Mouse (Mus musculus) midbrain, postnatal 0 days (tissue): ENCODE measurements around the gene Olfr301. TPM values are rescaled to one million over a fixed set of nuclear protein-coding genes. Genes with fewer than 3 reads are reported as not detected.

Experiments
- ATAC-seq: fragments of 200-750 bp; cut with Nextera tagmentation; 2 replicates; pipeline ENCODE4 v1.8.0; 2017; ENCODE audit warnings: moderate number of reproducible peaks, mild to moderate bottlenecking, moderate TSS enrichment, moderate library complexity; ENCODE audit not compliant: low FRiP score
- DNase-seq: peaks from one replicate; pipeline ENCODE4 v3.0.0-alpha.2; 2015; ENCODE audit warnings: low spot score
- H3K27ac ChIP-seq: fragments of 300-500 bp; sonication (generic); 2 replicates; pipeline ENCODE4 v1.5.1; 2014; ENCODE audit warnings: low read depth, mild to moderate bottlenecking, low read length, mixed read lengths
- H3K27me3 ChIP-seq: fragments of 300-500 bp; sonication (generic); 2 replicates; pipeline ENCODE4 v1.6.1; 2014; ENCODE audit warnings: low read length, control low read depth, mixed read lengths; ENCODE audit not compliant: insufficient read depth
- H3K36me3 ChIP-seq: fragments of 300-500 bp; sonication (generic); 2 replicates; pipeline ENCODE4 v1.6.1; 2014; ENCODE audit warnings: low read length, control low read depth, mixed read lengths; ENCODE audit not compliant: insufficient read depth
- H3K4me1 ChIP-seq: fragments of 300-500 bp; sonication (generic); 2 replicates; pipeline ENCODE4 v1.6.1; 2014; ENCODE audit warnings: mild to moderate bottlenecking, control low read depth, antibody characterized with exemption, low read length, mixed read lengths; ENCODE audit not compliant: insufficient read depth
- H3K4me2 ChIP-seq: fragments of 300-500 bp; sonication (generic); 2 replicates; pipeline ENCODE4 v1.6.1; 2014; ENCODE audit warnings: low read depth, mild to moderate bottlenecking, low read length, mixed read lengths; ENCODE audit not compliant: poor library complexity, severe bottlenecking
- H3K4me3 ChIP-seq: fragments of 300-500 bp; sonication (generic); 2 replicates; pipeline ENCODE4 v1.5.1; 2014; ENCODE audit warnings: low read depth, mild to moderate bottlenecking, low read length, moderate library complexity
- H3K9ac ChIP-seq: fragments of 300-500 bp; sonication (generic); replicated peaks from 2 replicates; pipeline ENCODE4 v1.6.1; 2014; ENCODE audit warnings: mild to moderate bottlenecking, low read length, moderate library complexity, mixed read lengths; ENCODE audit not compliant: poor library complexity, severe bottlenecking
- H3K9me3 ChIP-seq: fragments of 300-500 bp; sonication (generic); 2 replicates; pipeline ENCODE4 v1.6.1; 2016; ENCODE audit warnings: low read length, control low read depth
- CTCF ChIP-seq: IDR thresholded peaks from 2 replicates; pipeline ENCODE4 v1.5.1; 2016; ENCODE audit warnings: antibody characterized with exemption, mild to moderate bottlenecking
- WGBS: fragments of 180-500 bp; shearing (Covaris S2); extraction: QIAGEN DNeasy Blood & Tissue Kit; methylation state at CpG from one replicate; pipeline ENCODE4 v1.1.7; 2014; 5-methylcytosine and 5-hydroxymethylcytosine counted together
- polyA plus RNA-seq: library from polyadenylated mRNA; unstranded; fragments of >200 nt; fragmentation: Nextera tagmentation; extraction: Ambion mirVana; gene quantifications from 2 replicates; pipeline ENCODE4 v1.2.1, GENCODE M21; 2015
- total RNA-seq: library from RNA; depleted of rRNA; stranded (reverse); fragments of >200 nt; gene quantifications from 2 replicates; pipeline ENCODE4 v1.2.3, GENCODE M21; 2014; rRNA removed

The Olfr301 gene
- total RNA-seq (not detected in 2 replicates), polyA plus RNA-seq (not detected in 2 replicates)

DNA sequence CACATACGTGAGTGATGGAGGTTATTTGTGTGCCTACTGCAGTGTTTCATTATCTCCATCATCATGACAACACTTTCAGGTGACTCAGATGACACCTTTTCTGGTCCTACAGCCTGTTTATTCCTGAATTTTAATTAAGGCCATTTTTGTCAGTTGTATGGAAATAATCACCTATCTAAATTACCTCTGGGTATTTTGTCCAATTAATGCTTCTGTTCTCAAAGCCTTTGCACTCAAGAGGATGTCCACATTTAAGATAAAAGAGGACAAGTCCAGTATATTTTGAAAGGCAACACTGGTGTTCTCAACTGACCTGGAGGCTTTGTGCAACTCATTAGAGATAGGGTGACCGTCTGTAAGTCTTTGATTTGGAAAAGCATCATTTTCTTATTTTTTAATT lies at the start of gene Olfr301:
Gene Olfr301 (plus strand): TSS at position 301 of the 400 bp plus-strand sequence.
- DNase-seq (no peak), ATAC-seq (no peak)
- Histone ChIP-seq H3K27me3 (no peaks in the 10 kb centered on the region), H3K9ac (no peak within 1 kb of the TSS), H3K36me3 (no peaks in the 10 kb centered on the region), H3K4me3 (no peak within 1 kb of the TSS), H3K9me3 (no peaks in the 10 kb centered on the region), H3K4me2 (no peak within 1 kb of the TSS), H3K4me1 (no peaks in the 10 kb centered on the region), H3K27ac (no peak within 1 kb of the TSS)
- 85% methylated on average over 2 of the region's 2 CpGs for WGBS
- TF ChIP-seq CTCF: no peak

DNA sequence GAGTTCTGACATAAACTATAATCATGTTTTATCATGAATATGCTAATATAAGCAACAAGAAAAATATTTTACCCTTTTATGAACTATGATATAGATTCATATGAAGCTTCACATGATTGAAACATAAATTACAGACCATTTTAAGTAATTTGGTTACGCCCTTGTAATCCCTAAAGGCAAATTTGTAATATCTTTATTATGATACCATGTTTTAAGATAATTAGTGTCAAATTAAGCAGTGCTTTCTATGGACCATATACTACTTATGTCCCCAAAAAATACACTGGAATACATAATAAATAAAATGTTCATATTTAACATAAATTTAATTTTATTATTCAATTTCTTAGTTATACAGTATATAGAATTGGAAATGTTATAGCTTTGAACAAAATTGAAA lies 36.8 kb upstream of the Olfr301 start, which contains the start of gene Olfr305:
Gene Olfr305 (minus strand): TSS at position 101 of the 400 bp plus-strand sequence.
- DNase-seq: no peak
- H3K4me1 ChIP-seq: no peaks in the 10 kb centered on the region
- H3K36me3 ChIP-seq: no peaks in the 10 kb centered on the region
- no peak for ATAC-seq
- no peak within 1 kb of the TSS for H3K4me3 ChIP-seq
- no peak within 1 kb of the TSS for H3K4me2 ChIP-seq
- 82% methylated on average over 1 of the region's 1 CpGs for WGBS
- no peak for TF ChIP-seq CTCF
- no peaks in the 10 kb centered on the region for H3K9me3 ChIP-seq
- H3K9ac ChIP-seq: no peak within 1 kb of the TSS
- no peak within 1 kb of the TSS for H3K27ac ChIP-seq
- H3K27me3 ChIP-seq: no peaks in the 10 kb centered on the region

- DNase-seq (no peak), ATAC-seq (no peak)
- no peaks in the 10 kb centered on the region for H3K36me3 ChIP-seq
- H3K9ac ChIP-seq: no peak overlapping the region
- H3K27ac ChIP-seq: no peak overlapping the region
- 80% methylated on average over 3 of the region's 3 CpGs for WGBS
- H3K4me2 ChIP-seq: no peak overlapping the region
- H3K4me1 ChIP-seq: no peaks in the 10 kb centered on the region
- H3K9me3 ChIP-seq: no peaks in the 10 kb centered on the region
- no peaks in the 10 kb centered on the region for H3K27me3 ChIP-seq
- no peak overlapping the region for H3K4me3 ChIP-seq
- peak; percentile 38 for TF ChIP-seq CTCF
Observed at GRCm38 (mm10) chr7:86385769-86386168, 17.9 kb upstream of the Olfr301 start.

DNA sequence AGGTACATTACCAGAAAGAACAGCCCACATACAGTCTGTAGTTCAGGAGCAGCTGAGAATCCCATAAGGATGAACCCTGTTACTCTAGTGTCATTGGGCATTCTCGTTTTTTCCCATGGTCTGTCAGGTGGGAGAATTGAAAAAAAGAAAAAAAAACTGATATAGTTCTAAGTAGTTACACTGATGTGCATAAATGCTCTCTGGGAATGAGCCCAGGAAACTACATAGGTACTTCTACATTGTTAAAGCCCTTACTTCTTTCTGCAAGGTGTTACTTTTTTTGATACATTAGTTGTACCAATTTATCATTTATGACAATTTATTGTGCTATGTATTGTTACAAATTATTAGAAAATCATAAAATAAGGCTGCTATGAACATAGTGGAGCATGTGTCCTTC lies 17.1 kb upstream of the Olfr301 start, which contains the start of gene Olfr304:
Gene Olfr304 (minus strand): TSS at position 101 of the 400 bp plus-strand sequence.
- no peaks in the 10 kb centered on the region for H3K4me1 ChIP-seq
- H3K4me2 ChIP-seq: no peak within 1 kb of the TSS
- TF ChIP-seq CTCF: no peak
- no peak within 1 kb of the TSS for H3K27ac ChIP-seq
- no peaks in the 10 kb centered on the region for H3K9me3 ChIP-seq
- no peak within 1 kb of the TSS for H3K4me3 ChIP-seq
- no peaks in the 10 kb centered on the region for H3K27me3 ChIP-seq
- no peak for ATAC-seq
- H3K9ac ChIP-seq: no peak within 1 kb of the TSS
- 70% methylated on average over 1 of the region's 1 CpGs for WGBS
- no peaks in the 10 kb centered on the region for H3K36me3 ChIP-seq
- DNase-seq: no peak

DNA sequence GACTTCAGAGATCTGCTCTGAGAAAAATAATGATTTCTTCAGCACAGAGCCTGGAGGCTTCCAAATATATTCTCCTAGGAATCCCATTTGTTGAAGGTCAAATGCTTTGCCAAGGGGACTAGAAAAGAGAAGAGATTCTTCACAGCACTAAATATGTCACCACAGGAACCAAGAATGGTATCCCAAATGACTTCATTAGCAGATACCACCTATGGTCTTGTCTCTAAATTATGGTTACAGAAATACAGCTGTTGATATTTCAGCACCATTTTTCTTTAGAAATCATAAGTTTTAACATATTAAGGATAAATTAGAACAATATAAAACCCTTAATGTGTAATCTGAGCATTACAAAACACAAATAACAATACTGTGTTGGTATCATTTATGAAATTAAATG lies 6.0 kb upstream of the Olfr301 start, which contains the start of gene Olfr303:
Gene Olfr303 (minus strand): TSS at position 101 of the 400 bp plus-strand sequence.
- H3K9ac ChIP-seq: no peak within 1 kb of the TSS
- DNase-seq: no peak
- no peak for TF ChIP-seq CTCF

GRCm38 (mm10) chr7:86459621-86460020 lies 56.0 kb downstream of the Olfr301 start, which contains the start of gene Olfr299:
Gene Olfr299 (plus strand): TSS chr7:86459921.
- no peak for TF ChIP-seq CTCF
- Histone ChIP-seq H3K4me2 (no peak within 1 kb of the TSS), H3K4me1 (no peaks in the 10 kb centered on the region), H3K27ac (no peak within 1 kb of the TSS), H3K36me3 (no peaks in the 10 kb centered on the region), H3K9me3 (no peaks in the 10 kb centered on the region), H3K27me3 (no peaks in the 10 kb centered on the region), H3K9ac (no peak within 1 kb of the TSS), H3K4me3 (no peak within 1 kb of the TSS)
- 70% methylated on average over 1 of the region's 1 CpGs for WGBS
- ATAC-seq (no peak), DNase-seq (no peak)

More for the DNA sequence above, 6.0 kb upstream of the Olfr301 start, which contains the start of gene Olfr303:
- Histone ChIP-seq H3K4me2 (no peak within 1 kb of the TSS), H3K27ac (no peak within 1 kb of the TSS), H3K9me3 (no peaks in the 10 kb centered on the region), H3K36me3 (no peaks in the 10 kb centered on the region), H3K4me1 (no peaks in the 10 kb centered on the region), H3K27me3 (no peaks in the 10 kb centered on the region), H3K4me3 (no peak within 1 kb of the TSS)
- no peak for ATAC-seq

Other genes with a start within 250 kb of the Olfr301 start
- gene Vmn2r75, start 232.1 kb upstream of the Olfr301 start, total RNA-seq: not detected in 2 replicates
- not detected in 2 replicates for gene Vmn2r75, start 232.1 kb upstream of the Olfr301 start, polyA plus RNA-seq
- not detected in 2 replicates for gene Vmn2r76, start 157.5 kb upstream of the Olfr301 start, total RNA-seq
- gene Vmn2r76, start 157.5 kb upstream of the Olfr301 start, polyA plus RNA-seq: not detected in 2 replicates
- gene Olfr310, start 126.7 kb upstream of the Olfr301 start, total RNA-seq: not detected in 2 replicates
- not detected in 2 replicates for gene Olfr310, start 126.7 kb upstream of the Olfr301 start, polyA plus RNA-seq
- gene Olfr309, start 90.1 kb upstream of the Olfr301 start, total RNA-seq: not detected in 2 replicates
- gene Olfr309, start 90.1 kb upstream of the Olfr301 start, polyA plus RNA-seq: not detected in 2 replicates
- gene Olfr308, start 78.2 kb upstream of the Olfr301 start, total RNA-seq: not detected in 2 replicates
- not detected in 2 replicates for gene Olfr308, start 78.2 kb upstream of the Olfr301 start, polyA plus RNA-seq
- not detected in 2 replicates for gene Olfr307, start 66.3 kb upstream of the Olfr301 start, total RNA-seq
- not detected in 2 replicates for gene Olfr307, start 66.3 kb upstream of the Olfr301 start, polyA plus RNA-seq
- gene Olfr305, start 36.9 kb upstream of the Olfr301 start, total RNA-seq: not detected in 2 replicates
- gene Olfr305, start 36.9 kb upstream of the Olfr301 start, polyA plus RNA-seq: not detected in 2 replicates
- gene Olfr304, start 17.2 kb upstream of the Olfr301 start, total RNA-seq: not detected in 2 replicates
- gene Olfr304, start 17.2 kb upstream of the Olfr301 start, polyA plus RNA-seq: not detected in 2 replicates
- not detected in 2 replicates for gene Olfr303, start 6.1 kb upstream of the Olfr301 start, total RNA-seq
- not detected in 2 replicates for gene Olfr303, start 6.1 kb upstream of the Olfr301 start, polyA plus RNA-seq
- gene Olfr299, start 56.1 kb downstream of the Olfr301 start, total RNA-seq: not detected in 2 replicates
- not detected in 2 replicates for gene Olfr299, start 56.1 kb downstream of the Olfr301 start, polyA plus RNA-seq
- gene Olfr298, start 88.6 kb downstream of the Olfr301 start, total RNA-seq: not detected in 2 replicates
- not detected in 2 replicates for gene Olfr298, start 88.6 kb downstream of the Olfr301 start, polyA plus RNA-seq
- not detected in 2 replicates for gene Olfr297, start 116.1 kb downstream of the Olfr301 start, total RNA-seq
- not detected in 2 replicates for gene Olfr297, start 116.1 kb downstream of the Olfr301 start, polyA plus RNA-seq
- gene Olfr295, start 180.0 kb downstream of the Olfr301 start, total RNA-seq: not detected in 2 replicates
- not detected in 2 replicates for gene Olfr295, start 180.0 kb downstream of the Olfr301 start, polyA plus RNA-seq
- not detected in 2 replicates for gene Olfr294, start 212.8 kb downstream of the Olfr301 start, total RNA-seq
- gene Olfr294, start 212.8 kb downstream of the Olfr301 start, polyA plus RNA-seq: not detected in 2 replicates
- not detected in 2 replicates for gene Olfr293, start 245.2 kb downstream of the Olfr301 start, total RNA-seq
- not detected in 2 replicates for gene Olfr293, start 245.2 kb downstream of the Olfr301 start, polyA plus RNA-seq